Mouse (Mus musculus): ENCODE measurements at regions not wholly inside any gene's neighbourhood (a gene's known extent, or its start where the extent isn't known, plus 50 kb on each side); places are given as distances from the start of the nearest gene placed in this dataset.
A peak's percentile ranks its signal among the peaks of the same experiment; 100 is the strongest.

- ATAC-seq, result no peak
- no peak overlapping the region for H3K4me3 ChIP-seq (ENCODE audit: low read depth, low read length)
- H3K4me1 ChIP-seq (ENCODE audit: insufficient read depth), result no peaks in the 10 kb centered on the region
- H3K4me2 ChIP-seq (ENCODE audit: low read depth, low read length), result no peak overlapping the region
- H3K9ac ChIP-seq (replicated peaks), result no peak overlapping the region
- no peaks in the 10 kb centered on the region for H3K9me3 ChIP-seq (ENCODE audit: low read length)
- no peak for DNase-seq
- 39% methylated on average over 3 of the region's 3 CpGs for WGBS (ENCODE audit: insufficient replicate concordance)
- no peaks in the 10 kb centered on the region for H3K36me3 ChIP-seq (replicated peaks; ENCODE audit: insufficient read depth, low read length)
- no peak overlapping the region for H3K27ac ChIP-seq (ENCODE audit: low read depth)
- H3K27me3 ChIP-seq (ENCODE audit: insufficient read depth, low read length), result peaks cover 39% of the 10 kb centered on the region
- no peak for TF ChIP-seq CTCF (IDR thresholded peaks at IDR 0.05; ENCODE audit: low read depth)
- no peak for TF ChIP-seq EP300 (IDR thresholded peaks at IDR 0.05; ENCODE audit: low read depth)
These were observed 92.5 kb upstream of the Dio3 start for GRCm38 (mm10) chr12:110186381-110186780.

DNA sequence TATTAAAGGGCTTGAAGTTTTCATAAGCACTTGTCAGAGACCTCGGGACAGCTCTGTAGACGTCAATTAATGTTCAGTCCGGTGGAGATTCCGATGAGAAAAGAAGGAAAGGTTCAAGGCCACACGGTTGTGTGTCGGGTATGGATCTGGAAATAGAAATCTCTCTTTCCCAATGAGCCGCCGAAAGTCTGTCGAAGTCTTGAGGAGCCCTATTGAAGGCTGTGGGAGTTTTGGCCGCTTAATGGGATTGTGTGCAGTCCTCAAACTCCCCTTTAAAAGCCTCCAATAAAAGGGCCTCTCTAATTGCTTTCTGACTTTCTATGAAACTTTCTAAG is 92.0 kb upstream of the Dio3 start:
- no peak overlapping the region for H3K4me3 ChIP-seq (ENCODE audit: low read depth, low read length)
- H3K27ac ChIP-seq (ENCODE audit: low read depth), result no peak overlapping the region
- TF ChIP-seq EP300 (IDR thresholded peaks at IDR 0.05; ENCODE audit: low read depth) (no peak), CTCF (IDR thresholded peaks at IDR 0.05; ENCODE audit: low read depth) (no peak)
- no peak overlapping the region for H3K4me2 ChIP-seq (ENCODE audit: low read depth, low read length)
- 16% methylated on average over 10 of the region's 10 CpGs for WGBS (ENCODE audit: insufficient replicate concordance)
- no peaks in the 10 kb centered on the region for H3K4me1 ChIP-seq (ENCODE audit: insufficient read depth)
- ATAC-seq (no peak), DNase-seq (no peak)
- peaks cover 39% of the 10 kb centered on the region for H3K27me3 ChIP-seq (ENCODE audit: insufficient read depth, low read length)
- H3K36me3 ChIP-seq (replicated peaks; ENCODE audit: insufficient read depth, low read length), result no peaks in the 10 kb centered on the region
- H3K9me3 ChIP-seq (ENCODE audit: low read length), result no peaks in the 10 kb centered on the region
- H3K9ac ChIP-seq (replicated peaks), result no peak overlapping the region

GRCm38 (mm10) chr12:110187246-110188135 is 91.4 kb upstream of the Dio3 start:
- Histone ChIP-seq H3K4me1 (ENCODE audit: insufficient read depth) (no peaks in the 10 kb centered on the region), H3K9ac (replicated peaks) (no peak overlapping the region), H3K4me3 (ENCODE audit: low read depth, low read length) (no peak overlapping the region), H3K27ac (ENCODE audit: low read depth) (no peak overlapping the region), H3K4me2 (ENCODE audit: low read depth, low read length) (no peak overlapping the region), H3K27me3 (ENCODE audit: insufficient read depth, low read length) (peaks cover 39% of the 10 kb centered on the region), H3K36me3 (replicated peaks; ENCODE audit: insufficient read depth, low read length) (no peaks in the 10 kb centered on the region), H3K9me3 (ENCODE audit: low read length) (no peaks in the 10 kb centered on the region)
- DNase-seq (no peak), ATAC-seq (no peak)
- WGBS (ENCODE audit: insufficient replicate concordance), result 5% methylated on average over 49 of the region's 49 CpGs
- TF ChIP-seq CTCF (IDR thresholded peaks at IDR 0.05; ENCODE audit: low read depth) (no peak), EP300 (IDR thresholded peaks at IDR 0.05; ENCODE audit: low read depth) (no peak)

DNA sequence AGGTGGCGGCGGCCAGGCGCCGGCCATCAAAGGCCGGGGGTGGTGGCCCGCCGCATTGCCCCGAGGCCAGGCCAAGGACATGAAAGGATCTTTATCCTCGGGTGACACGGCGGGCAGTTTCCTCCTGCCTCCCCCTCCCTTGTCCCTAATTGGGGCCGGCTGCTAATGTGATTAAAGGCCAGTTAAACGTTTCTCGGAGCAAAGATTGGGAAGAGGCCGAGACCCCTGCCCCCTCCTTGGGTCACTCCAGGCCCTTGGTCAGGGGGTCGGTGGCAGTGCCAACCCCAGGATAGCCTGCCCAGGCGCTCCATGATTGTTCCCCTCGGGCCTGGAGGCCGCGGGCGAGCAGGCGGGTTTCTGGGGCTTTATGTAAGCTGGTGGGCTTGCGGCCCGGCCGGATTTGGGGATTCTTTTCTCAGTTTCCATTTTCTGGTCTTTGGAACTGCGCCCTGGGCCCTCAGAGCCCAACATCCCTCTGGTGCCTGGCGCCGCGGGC is 90.7 kb upstream of the Dio3 start:
- WGBS (ENCODE audit: insufficient replicate concordance), result 2% methylated on average over 29 of the region's 29 CpGs
- no peak for TF ChIP-seq EP300 (IDR thresholded peaks at IDR 0.05; ENCODE audit: low read depth)
- no peak for TF ChIP-seq CTCF (IDR thresholded peaks at IDR 0.05; ENCODE audit: low read depth)
- Histone ChIP-seq H3K9me3 (ENCODE audit: low read length) (no peaks in the 10 kb centered on the region), H3K4me3 (ENCODE audit: low read depth, low read length) (no peak overlapping the region), H3K27me3 (ENCODE audit: insufficient read depth, low read length) (peaks cover 39% of the 10 kb centered on the region), H3K4me1 (ENCODE audit: insufficient read depth) (no peaks in the 10 kb centered on the region), H3K9ac (replicated peaks) (no peak overlapping the region), H3K4me2 (ENCODE audit: low read depth, low read length) (no peak overlapping the region), H3K27ac (ENCODE audit: low read depth) (no peak overlapping the region), H3K36me3 (replicated peaks; ENCODE audit: insufficient read depth, low read length) (no peaks in the 10 kb centered on the region)
- no peak for ATAC-seq
- no peak for DNase-seq

GRCm38 (mm10) chr12:110188641-110189328 is 90.1 kb upstream of the Dio3 start:
- DNase-seq, result no peak
- Histone ChIP-seq H3K4me1 (ENCODE audit: insufficient read depth) (no peaks in the 10 kb centered on the region), H3K9me3 (ENCODE audit: low read length) (no peaks in the 10 kb centered on the region), H3K9ac (replicated peaks) (no peak overlapping the region), H3K36me3 (replicated peaks; ENCODE audit: insufficient read depth, low read length) (no peaks in the 10 kb centered on the region), H3K4me2 (ENCODE audit: low read depth, low read length) (peak overlapping the region; percentile 33; the same call in 1 of the 2 replicates), H3K27me3 (ENCODE audit: insufficient read depth, low read length) (peaks cover 39% of the 10 kb centered on the region), H3K27ac (ENCODE audit: low read depth) (no peak overlapping the region), H3K4me3 (ENCODE audit: low read depth, low read length) (no peak overlapping the region)
- no peak for ATAC-seq
- 5% methylated on average over 39 of the region's 39 CpGs for WGBS (ENCODE audit: insufficient replicate concordance)
- TF ChIP-seq EP300 (IDR thresholded peaks at IDR 0.05; ENCODE audit: low read depth), result no peak
- TF ChIP-seq CTCF (IDR thresholded peaks at IDR 0.05; ENCODE audit: low read depth), result no peak

GRCm38 (mm10) chr12:110189329-110189642 is 89.6 kb upstream of the Dio3 start:
- WGBS (ENCODE audit: insufficient replicate concordance), result 1% methylated on average over 19 of the region's 19 CpGs
- Histone ChIP-seq H3K36me3 (replicated peaks; ENCODE audit: insufficient read depth, low read length) (no peaks in the 10 kb centered on the region), H3K4me1 (ENCODE audit: insufficient read depth) (no peaks in the 10 kb centered on the region), H3K27ac (ENCODE audit: low read depth) (no peak overlapping the region), H3K9me3 (ENCODE audit: low read length) (no peaks in the 10 kb centered on the region), H3K4me2 (ENCODE audit: low read depth, low read length) (peak overlapping the region; percentile 33; the same call in 1 of the 2 replicates), H3K9ac (replicated peaks) (no peak overlapping the region), H3K27me3 (ENCODE audit: insufficient read depth, low read length) (peaks cover 39% of the 10 kb centered on the region), H3K4me3 (ENCODE audit: low read depth, low read length) (no peak overlapping the region)
- no peak for DNase-seq
- TF ChIP-seq CTCF (IDR thresholded peaks at IDR 0.05; ENCODE audit: low read depth) (no peak), EP300 (IDR thresholded peaks at IDR 0.05; ENCODE audit: low read depth) (no peak)
- no peak for ATAC-seq

Measured in liver, postnatal 0 days (tissue).